Mouse (Mus musculus) heart, postnatal 14 days (tissue): ENCODE data around the gene Efnb2. TPM values are rescaled to one million over a fixed set of nuclear protein-coding genes. Genes with fewer than 3 reads are reported as not detected.
A peak's percentile ranks its signal among the peaks of the same experiment; 100 is the strongest.

ENCODE experiments used
- DNase-seq, 2 experiments: peaks; one replicate each; pipeline ENCODE4 v3.0.0; 2021 to 2022
- intact Hi-C: fragments of 180-260 bp; cut with DNase I; formaldehyde crosslinking; loops from one replicate; pipeline ENCODE4 v1.15.1; 2025
- total RNA-seq, 2 experiments: library from RNA; stranded (reverse); gene quantifications; 2 replicates each; pipeline ENCODE4 v1.2.3; 2021

Efnb2 gene
- total RNA-seq, 2 experiments from 2014 or later = 33.5 to 39.9 TPM

DNA sequence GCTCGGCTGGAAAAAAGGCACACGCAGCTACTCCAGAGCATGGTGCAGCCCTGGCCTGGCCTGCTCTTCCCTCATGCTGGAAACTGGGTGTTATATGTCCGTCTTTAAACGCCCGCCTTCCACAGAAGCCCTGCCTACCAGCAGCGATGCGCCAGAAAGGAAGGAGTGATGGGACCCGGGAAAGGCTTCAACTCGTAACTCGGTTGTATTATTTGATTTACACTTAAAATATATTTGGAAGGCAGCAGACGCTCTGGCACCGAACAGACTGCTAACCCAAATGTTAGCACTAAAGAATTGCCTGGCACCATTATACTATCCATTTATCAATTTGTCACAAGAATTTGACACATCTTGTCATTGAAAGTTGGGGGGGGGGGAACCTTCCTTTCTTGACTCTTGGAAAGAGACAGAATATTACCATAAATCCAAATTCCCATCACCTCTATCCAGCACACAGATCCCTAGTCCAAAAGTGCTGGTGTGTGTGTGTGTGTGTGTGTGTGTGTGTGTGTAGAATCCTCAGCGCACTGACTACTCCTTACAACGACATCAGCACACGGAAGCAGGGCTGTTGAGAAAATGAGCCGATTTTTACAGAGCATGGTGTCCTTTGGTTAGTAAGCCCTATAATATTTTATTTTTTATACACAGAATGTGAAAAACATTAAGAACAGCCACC, 39.7 kb downstream of the Efnb2 start:
- no peak for DNase-seq
- intact Hi-C loops = no loop called here

DNA sequence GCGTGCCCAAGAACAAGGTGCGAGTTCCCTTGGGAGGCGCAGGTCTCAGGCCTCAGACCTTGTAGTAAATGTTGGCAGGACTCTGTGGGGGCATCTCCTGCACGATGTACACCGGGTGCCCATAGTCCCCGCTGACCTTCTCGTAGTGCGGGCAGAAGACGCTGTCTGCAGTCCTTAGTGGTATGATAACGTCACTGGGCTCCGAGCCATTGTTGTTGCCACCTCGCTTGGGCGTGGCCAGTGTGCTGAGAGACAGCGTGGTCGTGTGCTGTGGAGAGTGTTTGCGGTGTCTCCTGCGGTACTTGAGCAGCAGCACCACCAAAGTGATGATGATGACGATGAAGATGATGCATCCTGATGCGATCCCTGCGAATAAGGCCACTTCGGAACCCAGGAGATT, 40.5 kb downstream of the Efnb2 start:
- DNase-seq = no peak
- intact Hi-C loops = no loop called here

DNA sequence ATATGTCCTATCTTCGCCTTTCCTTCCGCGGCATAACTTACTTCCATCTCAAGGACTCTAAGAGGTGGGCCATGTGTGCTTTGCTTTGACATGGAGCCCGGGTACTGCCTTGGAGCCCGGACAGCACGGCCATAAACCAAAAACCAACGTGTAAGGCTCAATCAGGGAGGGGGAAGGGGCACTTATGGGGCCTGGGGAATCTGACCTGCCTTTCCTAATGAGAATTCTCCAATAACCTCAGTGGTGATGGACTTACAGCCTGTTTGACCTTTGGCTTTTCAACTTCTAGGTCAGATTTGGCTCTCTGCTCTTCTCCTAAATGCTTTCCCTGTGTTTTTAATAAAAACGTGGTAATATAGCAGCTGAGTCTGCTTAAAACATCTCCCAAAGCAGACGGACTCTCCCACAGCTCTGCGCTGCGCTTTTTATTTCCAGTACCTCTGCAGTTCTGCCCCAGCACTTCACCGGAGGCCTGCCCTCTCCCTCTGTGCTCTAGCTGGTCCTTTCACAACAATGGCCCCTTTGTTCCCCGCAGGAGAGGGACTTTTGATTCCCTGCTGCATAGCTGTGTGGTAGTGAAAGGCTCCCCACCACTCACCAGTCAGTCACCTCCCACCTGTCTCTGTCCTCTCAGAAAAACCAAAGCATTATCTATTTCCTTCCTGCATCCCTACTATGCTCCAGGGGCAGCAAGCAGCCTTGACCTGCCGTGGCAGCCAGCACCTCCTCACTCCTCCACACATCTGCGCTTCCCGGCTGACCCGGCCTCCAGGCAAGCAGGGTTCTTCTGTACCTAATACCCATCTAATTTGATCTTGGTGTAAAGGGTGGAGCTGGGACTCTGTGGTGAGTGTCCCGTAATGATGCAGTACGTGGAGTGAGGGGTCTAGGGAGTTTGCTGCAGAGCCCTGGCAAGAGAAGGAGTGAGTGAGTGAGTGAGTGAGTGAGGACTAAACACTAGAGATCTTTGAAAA, 41.5 kb downstream of the Efnb2 start:
- intact Hi-C loops = no loop called here
- no peak for DNase-seq

DNA sequence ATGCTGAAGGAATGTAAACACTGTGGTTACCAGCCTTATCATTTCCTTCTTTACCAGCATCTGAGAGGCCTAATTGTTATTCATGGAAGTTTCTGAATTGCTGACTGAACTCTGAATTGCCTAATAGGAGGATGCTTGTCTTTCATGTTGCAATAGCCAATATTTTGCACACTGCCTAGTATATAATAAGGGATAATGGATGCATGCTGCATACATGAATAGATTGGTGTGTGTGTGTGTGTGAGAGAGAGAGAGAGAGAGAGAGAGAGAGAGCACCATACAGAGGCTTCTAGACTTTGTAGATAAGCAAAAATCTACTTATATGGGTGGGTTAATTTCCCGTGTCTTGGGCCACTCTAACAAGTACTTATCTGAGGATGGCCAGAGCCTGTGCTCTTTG, 47.2 kb downstream of the Efnb2 start:
- intact Hi-C loops = no loop called here

DNA sequence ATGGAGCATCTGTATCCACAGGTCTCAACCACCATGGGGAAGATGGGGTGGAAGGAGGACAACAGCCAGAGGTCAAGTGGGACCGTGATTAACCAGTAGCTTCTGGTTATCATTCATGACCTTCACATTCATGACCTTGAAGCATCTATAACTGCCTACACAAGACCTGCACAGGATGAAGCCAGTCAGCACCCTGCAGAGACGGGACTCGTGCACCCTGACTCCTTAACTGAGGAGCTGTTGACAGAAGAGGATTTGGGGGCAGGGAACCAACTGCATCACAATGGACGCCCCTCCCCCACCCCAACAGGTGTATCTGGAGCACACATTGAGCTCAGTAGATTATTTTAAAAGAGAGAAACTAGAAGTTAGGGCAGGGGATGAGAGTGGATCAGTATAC, 49.1 kb downstream of the Efnb2 start:
- DNase-seq = no peak
- intact Hi-C loops = no loop called here

More for the DNA sequence above, 47.2 kb downstream of the Efnb2 start:
- no peak for DNase-seq

DNA sequence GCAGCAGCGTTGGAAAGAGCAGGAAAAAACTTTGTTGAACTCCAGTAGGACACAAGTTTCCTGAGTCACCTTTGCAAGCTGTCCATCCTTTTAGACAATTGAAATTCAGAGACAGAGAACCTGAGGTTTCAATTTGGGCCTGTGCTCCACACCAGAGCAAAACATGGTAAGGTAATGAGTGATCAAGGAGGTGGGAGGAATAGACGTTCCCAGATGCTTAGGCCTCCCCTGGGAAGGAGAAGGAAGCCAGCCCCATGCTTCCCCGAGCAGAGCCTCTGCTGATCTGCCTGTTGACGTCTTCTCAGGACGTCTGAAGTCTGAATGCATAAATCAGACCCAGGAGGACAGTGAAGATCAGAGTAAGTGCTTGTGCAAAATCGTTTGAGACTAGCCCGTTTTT, 51.3 kb downstream of the Efnb2 start:
- intact Hi-C loops = no loop called here
- no peak for DNase-seq

DNA sequence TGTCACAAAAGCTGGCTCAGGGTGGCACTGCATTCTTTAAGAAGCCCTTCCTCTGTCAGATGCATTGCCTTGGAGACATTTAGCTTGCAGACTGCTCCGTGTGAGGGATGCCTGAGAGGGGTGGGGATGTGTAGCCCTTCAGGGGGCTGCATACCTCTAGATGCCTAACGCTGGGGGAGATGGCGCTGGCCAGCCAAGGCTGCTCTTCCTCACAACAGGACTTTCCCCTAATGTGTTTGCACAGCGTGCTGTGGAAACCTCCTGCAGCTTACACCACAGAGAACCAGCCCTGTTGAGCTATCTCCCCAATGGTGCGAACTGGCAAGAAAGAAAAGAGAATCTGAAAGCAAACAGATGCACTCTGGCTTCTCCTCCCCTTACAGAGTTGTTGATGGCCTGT, 51.9 kb downstream of the Efnb2 start:
- intact Hi-C loops = no loop called here
- no peak for DNase-seq

DNA sequence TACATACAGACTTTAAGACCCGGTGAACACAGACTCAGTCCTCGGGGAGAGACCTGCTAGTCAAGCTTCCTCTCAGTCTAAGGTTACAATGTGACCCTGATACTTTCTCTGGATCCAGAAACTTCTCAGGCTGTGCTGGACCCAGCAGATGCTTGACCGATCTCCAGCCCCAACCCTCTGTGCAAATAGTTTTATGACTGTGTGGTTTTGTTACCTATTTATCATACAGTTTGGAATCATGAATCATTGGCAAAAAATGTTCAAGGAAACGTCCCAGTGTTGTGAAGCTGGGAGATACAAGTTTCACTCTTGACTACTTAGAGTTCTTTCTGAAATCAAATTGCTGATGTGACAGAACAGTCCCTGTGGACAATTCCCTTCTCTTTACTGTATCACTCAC, 55.4 kb downstream of the Efnb2 start:
- DNase-seq = no peak
- intact Hi-C loops = no loop called here

DNA sequence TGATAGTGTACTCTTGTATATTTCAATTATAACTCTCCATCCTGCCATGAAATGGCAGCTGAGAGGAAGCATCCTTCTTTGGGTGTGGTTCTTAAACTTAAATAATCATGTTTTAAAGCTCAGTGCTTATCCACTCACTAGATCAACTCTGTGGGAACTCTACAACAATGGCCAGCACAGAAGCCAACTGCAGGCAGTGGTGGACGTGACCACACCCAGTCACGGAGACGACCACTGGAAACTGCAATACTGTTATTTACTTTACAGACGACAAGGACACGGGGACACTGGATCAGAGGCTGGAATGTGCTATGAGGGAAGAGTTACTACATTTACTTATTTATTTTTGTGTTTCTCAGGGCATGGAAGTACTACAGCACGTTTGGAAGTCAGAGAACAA, 57.2 kb downstream of the Efnb2 start:
- intact Hi-C loops = no loop called here
- DNase-seq = no peak

DNA sequence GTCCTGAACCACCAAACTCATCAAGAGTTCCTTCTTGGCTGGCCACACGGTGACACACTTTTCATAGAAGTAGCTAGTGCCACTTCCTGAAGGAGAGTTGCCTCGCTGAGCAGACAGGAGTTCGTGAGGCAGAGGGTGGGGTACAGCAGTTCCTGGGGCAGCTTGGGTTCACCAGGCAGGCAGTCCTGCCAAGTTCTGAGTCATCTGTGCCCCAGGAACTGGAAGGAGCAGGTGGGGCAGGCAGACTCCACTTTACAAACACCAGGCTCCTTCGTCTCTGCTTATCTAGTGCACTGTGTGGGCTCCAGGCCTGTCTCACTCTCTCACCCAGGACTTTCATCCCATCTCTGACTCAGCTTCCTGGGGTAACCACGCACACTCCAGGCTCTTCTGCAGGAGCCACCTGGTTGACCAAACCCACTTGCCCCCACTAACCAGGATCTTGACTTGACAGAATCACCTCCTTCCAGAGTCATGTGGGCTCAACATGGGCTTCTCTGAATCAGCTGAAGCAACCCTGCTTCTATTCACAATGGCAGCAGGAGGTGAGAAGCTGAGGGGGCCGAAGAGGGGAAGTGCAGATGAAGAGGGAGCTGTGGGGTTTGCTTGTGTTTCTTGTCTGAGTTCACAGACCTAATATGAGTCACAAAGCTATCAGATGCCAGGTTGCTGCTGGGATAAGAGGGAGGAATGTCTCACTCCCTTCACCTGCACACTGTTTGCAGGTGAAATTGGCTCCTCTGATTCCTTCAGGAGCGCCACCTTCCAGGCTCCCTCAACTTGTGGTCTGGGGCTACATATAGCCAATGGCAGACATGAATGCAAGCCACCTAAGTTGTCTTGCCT, 58.2 kb downstream of the Efnb2 start:
- DNase-seq = peak in 1 of 2 experiments; percentile 8
- intact Hi-C loops = no loop called here

DNA sequence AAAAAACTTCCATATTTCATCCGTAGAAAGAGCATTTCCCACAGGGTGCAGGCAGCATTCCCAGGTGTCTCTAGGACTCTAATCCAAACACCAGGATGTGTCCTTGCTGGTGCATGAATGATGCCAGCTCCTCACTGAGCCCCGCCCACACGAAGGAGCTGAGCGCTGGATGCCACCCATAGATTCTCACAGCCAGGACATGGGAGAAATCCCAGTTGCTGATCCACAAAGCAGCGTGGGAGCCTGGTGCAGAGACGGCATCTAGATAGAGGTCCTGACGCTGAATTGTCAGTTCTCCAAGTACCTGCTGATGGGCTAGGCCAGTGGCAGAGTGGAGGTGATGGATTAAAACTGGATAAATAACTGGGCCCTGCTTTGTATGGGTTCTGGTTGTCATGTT, 61.1 kb downstream of the Efnb2 start:
- intact Hi-C loops = no loop called here
- no peak for DNase-seq

DNA sequence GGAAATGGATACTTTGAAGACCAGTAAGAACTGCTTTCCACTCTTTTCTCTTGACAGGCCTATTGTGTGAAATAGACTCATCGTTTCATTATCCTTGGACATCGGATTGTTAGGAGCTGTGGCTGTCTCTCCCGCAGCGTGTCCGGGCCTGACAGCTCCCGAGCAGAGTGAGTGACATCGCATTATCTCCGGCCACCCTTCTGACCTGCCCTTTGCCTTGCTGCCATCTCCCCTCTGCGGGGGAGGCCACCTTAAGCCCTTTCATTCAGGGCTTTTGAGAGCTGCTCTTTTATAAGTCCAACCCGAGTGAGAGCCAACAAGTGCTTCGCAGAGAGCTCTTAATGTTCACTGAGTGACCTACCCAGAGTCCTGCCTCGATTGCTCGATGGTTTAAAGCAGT, 63.6 kb downstream of the Efnb2 start:
- intact Hi-C loops = no loop called here

DNA sequence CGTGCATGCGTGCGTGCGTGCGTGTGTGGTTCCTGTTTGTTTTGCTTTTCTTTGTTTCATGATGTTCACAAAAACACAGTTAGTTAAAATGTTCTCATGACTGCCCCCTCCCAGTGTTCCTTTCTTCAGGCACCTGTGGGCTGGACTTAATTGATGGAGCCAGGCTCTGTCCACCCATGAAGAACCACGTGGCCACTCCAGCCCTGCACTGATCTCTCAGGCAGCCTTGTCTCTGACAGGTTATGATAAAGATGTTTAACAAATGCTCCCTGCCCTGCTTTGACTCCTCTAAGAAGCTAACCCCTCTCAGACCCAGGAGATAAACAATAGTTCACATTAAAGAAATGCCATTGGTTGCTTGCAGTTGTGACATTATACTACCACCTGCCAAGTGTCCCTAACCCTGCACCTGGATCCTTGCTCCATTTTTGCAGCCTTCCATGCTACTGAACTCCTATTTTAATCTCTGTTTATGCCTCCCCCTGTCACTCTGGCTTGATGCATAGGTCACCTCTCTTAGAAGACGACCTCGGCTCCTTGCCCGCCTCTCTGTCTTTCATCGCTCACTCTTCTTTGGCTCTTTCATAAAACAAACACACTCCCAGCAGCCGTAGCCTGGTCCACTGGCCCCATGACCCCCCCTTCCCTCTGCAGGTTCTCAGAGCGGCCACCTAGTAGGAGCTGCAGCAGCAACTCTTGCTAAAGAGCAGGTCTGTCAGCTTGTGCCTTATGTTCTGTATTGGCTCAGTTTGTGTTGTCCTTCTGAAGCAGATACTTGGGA, 65.0 kb downstream of the Efnb2 start:
- intact Hi-C loops = no loop called here
- DNase-seq = no peak

More for the DNA sequence above, 63.6 kb downstream of the Efnb2 start:
- no peak for DNase-seq

DNA sequence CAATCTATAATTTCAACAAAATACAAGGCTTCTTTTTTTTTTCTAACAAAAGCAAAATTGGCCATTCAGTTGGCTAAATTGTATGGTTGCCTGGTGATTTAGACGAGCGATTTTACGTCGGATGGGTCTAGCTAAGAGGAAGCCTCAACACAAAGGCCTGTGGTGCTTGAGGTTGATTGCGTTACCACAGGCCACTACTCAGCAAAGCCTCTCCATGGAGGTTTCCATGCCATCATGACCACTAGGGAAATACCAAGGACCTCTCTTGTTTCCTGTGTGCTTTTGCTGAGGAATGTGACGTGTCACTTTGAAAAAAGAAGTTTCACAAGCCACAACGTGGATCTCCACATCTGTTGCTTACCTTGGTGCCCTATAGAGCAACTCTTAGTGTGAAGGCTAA, 67.2 kb downstream of the Efnb2 start:
- intact Hi-C loops = no loop called here
- no peak for DNase-seq

DNA sequence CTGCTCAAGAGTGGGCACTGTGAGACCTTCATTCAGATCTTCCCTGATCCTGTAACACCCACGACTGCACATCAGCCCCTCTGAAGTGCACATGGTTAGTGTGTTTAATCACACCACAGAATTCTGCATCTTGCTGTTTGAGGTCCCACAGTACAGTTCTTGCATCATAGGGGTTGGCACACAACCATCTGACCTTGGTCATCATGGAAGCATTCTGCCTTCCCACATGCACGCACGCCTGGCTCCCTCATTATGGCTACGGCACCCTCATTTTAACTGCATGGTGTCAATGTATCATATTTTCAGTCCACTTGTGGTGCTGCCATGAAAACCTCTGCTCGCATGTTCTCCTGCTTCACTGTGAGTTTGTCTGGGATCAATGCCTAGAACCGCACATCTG, 67.7 kb downstream of the Efnb2 start:
- intact Hi-C loops = no loop called here

DNA sequence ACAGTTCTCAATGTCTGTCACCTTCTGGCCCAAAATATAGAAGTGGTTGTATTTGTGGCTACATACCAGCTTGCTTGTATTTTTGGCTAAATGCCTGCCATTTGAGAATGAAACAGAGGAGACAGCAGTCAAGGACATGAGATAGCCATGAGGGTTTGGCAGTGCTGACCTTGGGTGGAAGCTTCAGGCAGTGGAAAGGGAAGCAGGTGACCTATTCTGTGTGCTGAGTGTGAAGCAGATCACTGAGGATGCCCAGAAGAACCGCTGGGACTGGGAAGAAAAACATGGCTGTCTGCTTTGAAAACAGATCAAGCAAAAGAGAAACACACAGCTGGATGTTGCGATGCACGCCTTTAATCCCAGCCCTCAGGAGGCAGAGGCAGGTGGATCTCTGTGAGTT, 68.7 kb downstream of the Efnb2 start:
- intact Hi-C loops = no loop called here
- DNase-seq = no peak

More for the DNA sequence above, 67.7 kb downstream of the Efnb2 start:
- no peak for DNase-seq

DNA sequence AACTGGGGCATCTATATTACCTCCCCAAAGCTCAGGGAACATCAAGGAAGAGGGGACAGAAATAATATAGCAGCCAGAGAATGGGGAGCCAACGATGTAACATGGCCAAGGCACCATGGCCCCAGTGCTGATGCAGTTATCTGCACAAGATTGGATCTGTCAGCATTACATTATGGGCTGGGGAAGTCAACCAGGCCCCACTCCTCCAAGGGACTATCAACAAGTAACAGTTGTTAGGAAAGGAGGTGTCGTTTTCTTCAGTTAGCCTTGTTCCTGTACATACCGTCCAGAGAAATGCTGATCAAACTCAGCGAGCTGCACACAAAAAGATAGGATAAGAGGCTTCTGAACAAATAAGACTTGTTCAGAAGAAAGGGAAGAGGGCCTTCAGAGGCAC, 77.1 kb downstream of the Efnb2 start:
- no peak for DNase-seq
- intact Hi-C loops = no loop called here

DNA sequence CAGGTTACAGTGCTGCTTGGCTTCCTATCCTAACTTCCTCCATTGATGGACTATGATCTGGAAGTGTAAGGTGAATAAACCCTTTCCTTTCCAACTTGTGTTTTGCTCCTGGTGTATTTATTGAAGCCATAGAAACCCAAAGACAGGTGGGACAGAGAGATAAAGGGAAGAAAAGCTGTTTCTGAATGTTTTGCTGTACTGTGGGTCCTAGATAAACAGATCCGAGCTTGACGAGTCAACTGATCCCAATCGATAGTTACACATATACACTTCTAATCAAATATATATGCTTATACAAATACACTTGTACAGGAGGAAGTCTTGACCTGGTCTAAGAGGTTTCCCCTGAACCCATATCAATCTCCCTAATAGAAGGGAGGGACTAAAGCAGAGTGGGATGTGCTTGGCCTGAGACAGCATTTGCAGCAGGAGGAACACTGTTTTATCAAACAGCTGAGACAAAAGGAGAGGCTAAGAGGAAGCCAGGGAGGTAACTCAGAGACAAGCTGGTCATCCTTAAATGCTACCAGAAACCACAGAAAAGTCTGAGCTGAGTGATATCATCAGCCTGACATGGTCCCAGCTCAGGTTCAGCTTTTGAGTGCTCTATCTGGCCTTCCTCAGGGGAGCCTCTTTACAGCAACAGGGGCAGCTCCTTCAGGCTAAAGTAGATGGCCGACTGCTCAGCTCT, 77.6 kb downstream of the Efnb2 start:
- intact Hi-C loops = no loop called here
- no peak for DNase-seq

DNA sequence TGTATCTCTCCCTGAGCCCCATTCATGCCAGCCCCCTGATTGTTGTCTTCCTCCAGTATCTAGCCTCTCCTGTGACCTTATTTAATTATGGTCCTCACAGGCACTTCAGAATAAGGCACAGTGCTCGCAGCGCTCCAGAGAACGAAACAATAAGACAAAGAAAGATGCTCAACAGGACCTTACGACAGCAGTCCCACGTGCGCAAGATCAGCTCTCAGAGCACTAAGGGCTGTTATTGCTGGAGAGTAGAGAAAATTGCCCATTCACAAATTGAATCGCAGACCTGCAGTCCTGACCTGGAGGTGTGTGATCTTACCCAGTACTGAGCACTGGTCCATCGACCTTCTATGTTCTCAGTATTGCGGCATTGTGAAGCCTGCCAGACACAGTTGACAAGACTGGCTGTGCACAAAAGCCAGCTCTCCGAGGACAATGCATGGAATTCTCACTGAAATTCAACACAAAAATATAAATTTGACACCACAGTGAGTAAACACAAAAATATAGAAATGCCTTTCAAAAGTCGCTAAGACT, 83.2 kb downstream of the Efnb2 start:
- intact Hi-C loops = no loop called here

More for the DNA sequence above, 83.2 kb downstream of the Efnb2 start:
- DNase-seq = no peak
